In the genomic region with DNA sequence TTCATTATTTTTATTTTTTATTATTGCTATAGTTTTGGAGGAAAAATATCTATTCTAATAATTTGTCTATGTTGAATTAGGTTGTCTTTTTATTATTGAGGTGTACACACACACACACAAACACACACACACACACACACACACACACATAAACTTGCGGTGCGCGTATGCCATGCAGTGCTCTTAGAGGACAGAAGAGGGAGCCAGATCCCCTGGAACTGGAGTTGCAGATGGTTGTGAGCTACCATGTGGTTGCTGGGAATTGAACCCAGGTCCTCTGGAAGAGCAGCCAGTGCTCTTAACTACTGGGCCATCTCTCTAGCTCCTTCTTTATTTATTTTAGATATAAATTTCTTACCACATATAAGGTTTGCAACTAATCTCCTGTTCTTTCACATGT, we compare ENCODE assay signal across 21 mouse cellular contexts.
A peak's percentile ranks its signal among the peaks of the same experiment; 100 is the strongest.
DNase-seq lines count a peak whose midpoint lies in the region; ATAC-seq and TF ChIP-seq lines count a peak whose summit lies in the region.
"Had no signal": no experiment of that assay in that cellular context is flagged by ENCODE, and none has a peak within 500 bp of the region (broad histone marks: within the 10 kb centered on the region; RNA-seq: fewer than 3 reads in every experiment).

No protein-coding gene starts in this region.

- no peak overlapping the region for H3K9ac ChIP-seq in kidney, postnatal 0 days (ENCODE audit: low read depth, low read length)
- H3K9ac ChIP-seq in kidney, embryonic 16.5 days (replicated peaks; ENCODE audit: low read length) = no peak overlapping the region
- no peak overlapping the region for H3K9ac ChIP-seq in midbrain, postnatal 0 days (replicated peaks; ENCODE audit: low read length, poor library complexity, severe bottlenecking)
- no peak overlapping the region for H3K9ac ChIP-seq in midbrain, embryonic 13.5 days (replicated peaks)
- H3K9ac ChIP-seq: embryonic facial prominence, embryonic 13.5 days; hindbrain, embryonic 15.5 days; liver, embryonic 13.5 days had no signal

- 100% methylated on average over 3 of the region's 3 CpGs for WGBS in kidney, postnatal 0 days
- WGBS in kidney, embryonic 16.5 days = 88% methylated on average over 3 of the region's 3 CpGs
- 100% methylated on average over 3 of the region's 3 CpGs for WGBS in midbrain, postnatal 0 days
- WGBS in midbrain, embryonic 13.5 days = 98% methylated on average over 3 of the region's 3 CpGs

- DNase-seq in CD4-positive, CD25-positive, alpha-beta regulatory T cell, adult 2 months (ENCODE audit: low read depth, low spot score) = peak; percentile 6
- no peak for DNase-seq in kidney, postnatal 0 days (ENCODE audit: low spot score)
- DNase-seq in midbrain, postnatal 0 days (ENCODE audit: low spot score) = no peak
- no peak for DNase-seq in urinary bladder, postnatal 14 days (ENCODE audit: low spot score)
- DNase-seq: adrenal gland, postnatal 25 days; cerebellum, adult 8-10 months; gastrocnemius, postnatal 14 days; heart, postnatal 14 days; kidney, adult 8-10 months; liver, embryonic 13.5 days; right cerebral cortex, postnatal 4 days had no signal

- no peak overlapping the region for H3K27ac ChIP-seq in kidney, postnatal 0 days
- H3K27ac ChIP-seq in kidney, embryonic 16.5 days (ENCODE audit: low read length) = no peak overlapping the region
- H3K27ac ChIP-seq in midbrain, postnatal 0 days (ENCODE audit: low read depth, low read length) = no peak overlapping the region
- no peak overlapping the region for H3K27ac ChIP-seq in midbrain, embryonic 13.5 days
- H3K27ac ChIP-seq: embryonic facial prominence, embryonic 13.5 days; forebrain, embryonic 10.5 days; hindbrain, embryonic 15.5 days; liver, embryonic 13.5 days; macrophage had no signal

- H3K27me3 ChIP-seq in kidney, postnatal 0 days (ENCODE audit: insufficient read depth, low read length) = no peaks in the 10 kb centered on the region
- H3K27me3 ChIP-seq in kidney, embryonic 16.5 days (ENCODE audit: insufficient read depth, low read length) = no peaks in the 10 kb centered on the region
- H3K27me3 ChIP-seq in midbrain, postnatal 0 days (ENCODE audit: insufficient read depth, low read length) = no peaks in the 10 kb centered on the region
- peaks cover 22% of the 10 kb centered on the region for H3K27me3 ChIP-seq in midbrain, embryonic 13.5 days
- H3K27me3 ChIP-seq: CH12.LX; embryonic facial prominence, embryonic 13.5 days; liver, embryonic 13.5 days had no signal

- no peak overlapping the region for H3K4me3 ChIP-seq in kidney, postnatal 0 days (replicated peaks; ENCODE audit: low read depth, low read length)
- H3K4me3 ChIP-seq in kidney, embryonic 16.5 days (ENCODE audit: low read length) = no peak overlapping the region
- H3K4me3 ChIP-seq in midbrain, postnatal 0 days (ENCODE audit: low read depth, low read length) = no peak overlapping the region
- H3K4me3 ChIP-seq in midbrain, embryonic 13.5 days (replicated peaks) = no peak overlapping the region
- H3K4me3 ChIP-seq: embryonic facial prominence, embryonic 13.5 days; forebrain, embryonic 10.5 days; hindbrain, embryonic 15.5 days; liver, embryonic 13.5 days had no signal

- peaks cover 9% of the 10 kb centered on the region for H3K4me1 ChIP-seq in kidney, postnatal 0 days (replicated peaks; ENCODE audit: insufficient read depth, low read length)
- peaks cover 6% of the 10 kb centered on the region; the same call in 1 of the 2 replicates for H3K4me1 ChIP-seq in kidney, embryonic 16.5 days (ENCODE audit: insufficient read depth, low read length)
- H3K4me1 ChIP-seq in midbrain, postnatal 0 days (ENCODE audit: insufficient read depth, low read length) = no peaks in the 10 kb centered on the region
- no peaks in the 10 kb centered on the region for H3K4me1 ChIP-seq in midbrain, embryonic 13.5 days (replicated peaks)
- H3K4me1 ChIP-seq: hindbrain, embryonic 15.5 days had no signal

- ATAC-seq in CD4-positive, CD25-positive, alpha-beta regulatory T cell, adult 4 months = no peak
- ATAC-seq in kidney, postnatal 0 days (replicated peaks; ENCODE audit: low FRiP score, low read depth) = no peak
- ATAC-seq in kidney, embryonic 16.5 days (ENCODE audit: low FRiP score, low TSS enrichment) = no peak
- no peak for ATAC-seq in midbrain, postnatal 0 days (ENCODE audit: low FRiP score)
- no peak for ATAC-seq in midbrain, embryonic 13.5 days
- no peak for ATAC-seq in granulocyte monocyte progenitor cell, adult 5-6 weeks (replicated peaks; ENCODE audit: poor library complexity, severe bottlenecking)

- no peak overlapping the region for H3K4me2 ChIP-seq in kidney, postnatal 0 days (ENCODE audit: low read length)
- H3K4me2 ChIP-seq in kidney, embryonic 16.5 days (replicated peaks; ENCODE audit: low read depth, low read length) = no peak overlapping the region
- H3K4me2 ChIP-seq in midbrain, postnatal 0 days (ENCODE audit: low read depth, low read length, poor library complexity, severe bottlenecking) = no peak overlapping the region
- no peak overlapping the region for H3K4me2 ChIP-seq in midbrain, embryonic 13.5 days (replicated peaks)
- H3K4me2 ChIP-seq: embryonic facial prominence, embryonic 13.5 days; hindbrain, embryonic 15.5 days; liver, embryonic 13.5 days; midbrain, embryonic 11.5 days had no signal

- H3K9me3 ChIP-seq in kidney, postnatal 0 days (replicated peaks; ENCODE audit: low read length) = no peaks in the 10 kb centered on the region
- H3K9me3 ChIP-seq in kidney, embryonic 16.5 days (ENCODE audit: low read length) = peaks cover 6% of the 10 kb centered on the region; the same call in 1 of the 2 replicates
- no peaks in the 10 kb centered on the region for H3K9me3 ChIP-seq in midbrain, postnatal 0 days (ENCODE audit: low read length)
- H3K9me3 ChIP-seq in midbrain, embryonic 13.5 days = peaks cover 3% of the 10 kb centered on the region; the same call in 1 of the 2 replicates
- H3K9me3 ChIP-seq: embryonic facial prominence, embryonic 13.5 days; hindbrain, embryonic 15.5 days; liver, embryonic 13.5 days had no signal

- TF ChIP-seq CTCF in kidney, postnatal 0 days (IDR thresholded peaks at IDR 0.05; ENCODE audit: low read depth) = peak; percentile 30; the same call in 1 of the 2 replicates
- TF ChIP-seq CTCF in midbrain, postnatal 0 days (IDR thresholded peaks at IDR 0.05) = peak; percentile 34

- no peaks in the 10 kb centered on the region for H3K36me3 ChIP-seq in kidney, postnatal 0 days (ENCODE audit: insufficient read depth, low read length)
- H3K36me3 ChIP-seq in kidney, embryonic 16.5 days (ENCODE audit: insufficient read depth, low read length) = no peaks in the 10 kb centered on the region
- no peaks in the 10 kb centered on the region for H3K36me3 ChIP-seq in midbrain, postnatal 0 days (ENCODE audit: insufficient read depth, low read length)
- no peaks in the 10 kb centered on the region for H3K36me3 ChIP-seq in midbrain, embryonic 13.5 days
- H3K36me3 ChIP-seq: embryonic facial prominence, embryonic 13.5 days; forebrain, embryonic 10.5 days; hindbrain, embryonic 15.5 days; liver, embryonic 13.5 days had no signal
